Mouse (Mus musculus): ENCODE measurements around the gene Zfp750. TPM values are rescaled to one million over a fixed set of nuclear protein-coding genes. Genes with fewer than 3 reads are reported as not detected.

Zfp750 gene
- polyA plus RNA-seq, 1 experiment, result 0.11 TPM

- no peaks in the 10 kb centered on the region for H3K79me2 ChIP-seq (ENCODE audit: control insufficient read depth, insufficient read depth)
- TF ChIP-seq MYOG (IDR thresholded peaks at IDR 0.05; ENCODE audit: control insufficient read depth, extremely low read depth, insufficient read length), result no peak
- H3K79me3 ChIP-seq (ENCODE audit: low read depth), result no peaks in the 10 kb centered on the region
- H3K36me3 ChIP-seq (ENCODE audit: control insufficient read depth, insufficient read depth), result peaks cover 34% of the 10 kb centered on the region
- H3ac ChIP-seq (ENCODE audit: control insufficient read depth, insufficient read length, low read depth), result no peak overlapping the region
- H3K4me3 ChIP-seq (ENCODE audit: insufficient read depth, poor library complexity, severe bottlenecking), result no peak overlapping the region
- H3K27me3 ChIP-seq (ENCODE audit: control insufficient read depth, insufficient read depth, insufficient read length), result no peaks in the 10 kb centered on the region
Observed at GRCm38 (mm10) chr11:121508478-121508877, 10.7 kb downstream of the Zfp750 start.

- Histone ChIP-seq H3ac (ENCODE audit: control insufficient read depth, insufficient read length, low read depth) (no peak overlapping the region), H3K36me3 (ENCODE audit: control insufficient read depth, insufficient read depth) (peaks cover 60% of the 10 kb centered on the region), H3K4me3 (ENCODE audit: insufficient read depth, poor library complexity, severe bottlenecking) (no peak overlapping the region), H3K27me3 (ENCODE audit: control insufficient read depth, insufficient read depth, insufficient read length) (no peaks in the 10 kb centered on the region), H3K79me3 (ENCODE audit: low read depth) (no peaks in the 10 kb centered on the region), H3K79me2 (ENCODE audit: control insufficient read depth, insufficient read depth) (no peaks in the 10 kb centered on the region)
- peak; percentile 96 for TF ChIP-seq MYOD1 (IDR thresholded peaks at IDR 0.05; ENCODE audit: control insufficient read depth, insufficient read length, low read depth)
- TF ChIP-seq FOSL1 (IDR thresholded peaks at IDR 0.05; ENCODE audit: insufficient read depth, low read length, poor library complexity, severe bottlenecking), result peak; percentile 71
- no peak for TF ChIP-seq CEBPB (IDR thresholded peaks at IDR 0.05; ENCODE audit: low read depth)
- TF ChIP-seq MYOG (IDR thresholded peaks at IDR 0.05; ENCODE audit: control insufficient read depth, extremely low read depth, insufficient read length), result no peak
- peak; percentile 42 for TF ChIP-seq MAX (IDR thresholded peaks at IDR 0.05)
Observed at GRCm38 (mm10) chr11:121502000-121502860, 16.9 kb downstream of the Zfp750 start.

- Histone ChIP-seq H3K79me3 (ENCODE audit: low read depth) (no peaks in the 10 kb centered on the region), H3K79me2 (ENCODE audit: control insufficient read depth, insufficient read depth) (no peaks in the 10 kb centered on the region), H3K27me3 (ENCODE audit: control insufficient read depth, insufficient read depth, insufficient read length) (no peaks in the 10 kb centered on the region), H3K4me3 (ENCODE audit: insufficient read depth, poor library complexity, severe bottlenecking) (no peak overlapping the region), H3K36me3 (ENCODE audit: control insufficient read depth, insufficient read depth) (peaks cover 66% of the 10 kb centered on the region), H3ac (ENCODE audit: control insufficient read depth, insufficient read length, low read depth) (no peak overlapping the region)
- TF ChIP-seq FOSL1 (IDR thresholded peaks at IDR 0.05; ENCODE audit: insufficient read depth, low read length, poor library complexity, severe bottlenecking) (no peak), MYOG (IDR thresholded peaks at IDR 0.05; ENCODE audit: control insufficient read depth, extremely low read depth, insufficient read length) (no peak), USF1 (IDR thresholded peaks at IDR 0.05; ENCODE audit: low read depth) (no peak), MAX (IDR thresholded peaks at IDR 0.05) (no peak), CTCF (IDR thresholded peaks at IDR 0.05; ENCODE audit: control insufficient read depth, insufficient read depth, insufficient read length) (no peak), MYOD1 (IDR thresholded peaks at IDR 0.05; ENCODE audit: control insufficient read depth, insufficient read length, low read depth) (no peak), CEBPB (IDR thresholded peaks at IDR 0.05; ENCODE audit: low read depth) (no peak)
Observed at GRCm38 (mm10) chr11:121501525-121501924, 17.6 kb downstream of the Zfp750 start.

GRCm38 (mm10) chr11:121500595-121500994 lies 18.5 kb downstream of the Zfp750 start:
- Histone ChIP-seq H3ac (ENCODE audit: control insufficient read depth, insufficient read length, low read depth) (no peak overlapping the region), H3K27me3 (ENCODE audit: control insufficient read depth, insufficient read depth, insufficient read length) (no peaks in the 10 kb centered on the region), H3K79me2 (ENCODE audit: control insufficient read depth, insufficient read depth) (no peaks in the 10 kb centered on the region), H3K36me3 (ENCODE audit: control insufficient read depth, insufficient read depth) (peaks cover 61% of the 10 kb centered on the region), H3K4me3 (ENCODE audit: insufficient read depth, poor library complexity, severe bottlenecking) (no peak overlapping the region), H3K79me3 (ENCODE audit: low read depth) (no peaks in the 10 kb centered on the region)
- no peak for TF ChIP-seq CTCF (IDR thresholded peaks at IDR 0.05; ENCODE audit: control insufficient read depth, insufficient read depth, insufficient read length)
- TF ChIP-seq USF1 (IDR thresholded peaks at IDR 0.05; ENCODE audit: low read depth), result no peak
- no peak for TF ChIP-seq MAX (IDR thresholded peaks at IDR 0.05)
- no peak for TF ChIP-seq MYOG (IDR thresholded peaks at IDR 0.05; ENCODE audit: control insufficient read depth, extremely low read depth, insufficient read length)
- no peak for TF ChIP-seq FOSL1 (IDR thresholded peaks at IDR 0.05; ENCODE audit: insufficient read depth, low read length, poor library complexity, severe bottlenecking)
- TF ChIP-seq MYOD1 (IDR thresholded peaks at IDR 0.05; ENCODE audit: control insufficient read depth, insufficient read length, low read depth), result no peak
- TF ChIP-seq CEBPB (IDR thresholded peaks at IDR 0.05; ENCODE audit: low read depth), result no peak

- peaks cover 13% of the 10 kb centered on the region for H3K36me3 ChIP-seq (ENCODE audit: control insufficient read depth, insufficient read depth)
- no peak overlapping the region for H3K4me3 ChIP-seq (ENCODE audit: insufficient read depth, poor library complexity, severe bottlenecking)
- H3K79me3 ChIP-seq (ENCODE audit: low read depth), result peaks cover 2% of the 10 kb centered on the region
- H3ac ChIP-seq (ENCODE audit: control insufficient read depth, insufficient read length, low read depth), result no peak overlapping the region
- TF ChIP-seq FOSL1 (IDR thresholded peaks at IDR 0.05; ENCODE audit: insufficient read depth, low read length, poor library complexity, severe bottlenecking) (no peak), USF1 (IDR thresholded peaks at IDR 0.05; ENCODE audit: low read depth) (no peak), MYOG (IDR thresholded peaks at IDR 0.05; ENCODE audit: control insufficient read depth, extremely low read depth, insufficient read length) (no peak), CTCF (IDR thresholded peaks at IDR 0.05; ENCODE audit: control insufficient read depth, insufficient read depth, insufficient read length) (no peak), CEBPB (IDR thresholded peaks at IDR 0.05; ENCODE audit: low read depth) (no peak), MYOD1 (IDR thresholded peaks at IDR 0.05; ENCODE audit: control insufficient read depth, insufficient read length, low read depth) (no peak), MAX (IDR thresholded peaks at IDR 0.05) (no peak)
- H3K27me3 ChIP-seq (ENCODE audit: control insufficient read depth, insufficient read depth, insufficient read length), result no peaks in the 10 kb centered on the region
- H3K79me2 ChIP-seq (ENCODE audit: control insufficient read depth, insufficient read depth), result peaks cover 44% of the 10 kb centered on the region
Observed at GRCm38 (mm10) chr11:121490651-121491050, 28.5 kb downstream of the Zfp750 start.

GRCm38 (mm10) chr11:121485882-121486281 lies 33.3 kb downstream of the Zfp750 start:
- peaks cover 67% of the 10 kb centered on the region for H3K79me2 ChIP-seq (ENCODE audit: control insufficient read depth, insufficient read depth)
- H3K79me3 ChIP-seq (ENCODE audit: low read depth), result peaks cover 3% of the 10 kb centered on the region
- no peaks in the 10 kb centered on the region for H3K27me3 ChIP-seq (ENCODE audit: control insufficient read depth, insufficient read depth, insufficient read length)
- H3K4me3 ChIP-seq (ENCODE audit: insufficient read depth, poor library complexity, severe bottlenecking), result no peak overlapping the region
- H3K36me3 ChIP-seq (ENCODE audit: control insufficient read depth, insufficient read depth), result peaks cover 6% of the 10 kb centered on the region
- H3ac ChIP-seq (ENCODE audit: control insufficient read depth, insufficient read length, low read depth), result no peak overlapping the region
- TF ChIP-seq FOSL1 (IDR thresholded peaks at IDR 0.05; ENCODE audit: insufficient read depth, low read length, poor library complexity, severe bottlenecking), result no peak
- TF ChIP-seq USF1 (IDR thresholded peaks at IDR 0.05; ENCODE audit: low read depth), result no peak
- no peak for TF ChIP-seq MAX (IDR thresholded peaks at IDR 0.05)
- TF ChIP-seq MYOG (IDR thresholded peaks at IDR 0.05; ENCODE audit: control insufficient read depth, extremely low read depth, insufficient read length), result no peak
- no peak for TF ChIP-seq CTCF (IDR thresholded peaks at IDR 0.05; ENCODE audit: control insufficient read depth, insufficient read depth, insufficient read length)
- TF ChIP-seq MYOD1 (IDR thresholded peaks at IDR 0.05; ENCODE audit: control insufficient read depth, insufficient read length, low read depth), result no peak
- no peak for TF ChIP-seq CEBPB (IDR thresholded peaks at IDR 0.05; ENCODE audit: low read depth)
